8 mouse cellular contexts compared by ENCODE assay signal in the genomic region with DNA sequence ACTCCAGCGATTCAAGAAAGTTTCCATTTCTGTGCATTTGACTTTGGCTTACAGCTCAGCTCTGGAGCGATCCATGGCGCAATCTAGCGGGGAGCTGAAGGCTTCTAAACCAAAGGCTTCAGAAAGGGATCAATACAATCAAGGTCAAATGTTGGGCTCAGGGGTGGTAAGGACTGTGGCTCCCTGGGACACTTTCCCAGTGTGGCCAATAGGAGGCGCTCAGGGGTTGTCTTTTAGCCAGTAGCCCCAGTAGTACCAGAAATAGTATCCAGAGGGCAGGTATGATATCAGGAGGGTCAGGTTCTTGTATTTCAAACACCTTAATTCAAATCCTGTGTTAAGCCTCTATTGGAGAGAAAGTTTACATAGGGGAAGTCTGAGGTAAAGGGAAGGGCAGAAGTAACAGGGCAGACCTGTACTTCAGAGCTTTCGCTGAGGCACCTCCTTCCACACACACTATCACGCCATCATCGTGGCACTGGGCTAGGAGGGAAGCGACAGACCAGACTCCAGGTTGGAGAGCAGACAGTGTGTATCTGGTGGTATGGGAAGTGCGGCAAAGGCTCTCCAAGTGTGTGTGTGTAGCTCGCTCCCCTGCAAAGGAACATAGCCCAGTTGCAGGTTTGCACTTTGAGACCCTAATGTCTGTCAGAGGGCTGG. TPM values are rescaled to one million over a fixed set of nuclear protein-coding genes. Genes with fewer than 3 reads are reported as not detected.
DNase-seq lines count a peak whose midpoint lies in the region; ATAC-seq lines count a peak whose summit lies in the region.

No protein-coding gene starts in this region.

- no peaks in the 10 kb centered on the region for H3K27me3 ChIP-seq in midbrain, embryonic 14.5 days (ENCODE audit: control insufficient read depth, insufficient read depth, low read length)
- H3K27me3 ChIP-seq in midbrain, embryonic 13.5 days = no peaks in the 10 kb centered on the region
- H3K27me3 ChIP-seq in limb, embryonic 10.5 days (ENCODE audit: low read depth, poor library complexity, severe bottlenecking) = no peaks in the 10 kb centered on the region

- no peak overlapping the region for H3K27ac ChIP-seq in midbrain, embryonic 14.5 days (replicated peaks; ENCODE audit: low read depth, low read length)
- no peak overlapping the region for H3K27ac ChIP-seq in midbrain, embryonic 13.5 days
- no peak overlapping the region for H3K27ac ChIP-seq in limb, embryonic 10.5 days

- no peak for ATAC-seq in midbrain, embryonic 14.5 days (ENCODE audit: low FRiP score, low TSS enrichment)
- ATAC-seq in midbrain, embryonic 13.5 days = no peak
- ATAC-seq in neutrophil, adult 5-6 weeks (ENCODE audit: extremely low read depth, insufficient number of reproducible peaks, low FRiP score, poor library complexity, severe bottlenecking) = 0 out of 2 replicates have a peak, but pooled peaks have one; percentile 45

- H3K4me3 ChIP-seq in midbrain, embryonic 14.5 days (replicated peaks; ENCODE audit: low read depth, low read length) = no peak overlapping the region
- H3K4me3 ChIP-seq in midbrain, embryonic 13.5 days (replicated peaks) = no peak overlapping the region
- H3K4me3 ChIP-seq in limb, embryonic 10.5 days = no peak overlapping the region

- H3K4me2 ChIP-seq in midbrain, embryonic 14.5 days (ENCODE audit: low read length) = no peak overlapping the region
- H3K4me2 ChIP-seq in midbrain, embryonic 13.5 days (replicated peaks) = no peak overlapping the region

- no peaks in the 10 kb centered on the region for H3K36me3 ChIP-seq in midbrain, embryonic 14.5 days (ENCODE audit: control insufficient read depth, insufficient read depth, low read length)
- H3K36me3 ChIP-seq in midbrain, embryonic 13.5 days = no peaks in the 10 kb centered on the region
- no peaks in the 10 kb centered on the region for H3K36me3 ChIP-seq in limb, embryonic 10.5 days

- DNase-seq in adrenal gland, adult (ENCODE audit: inconsistent age in 2 of 2, low spot score in 1 of 2) = peak; percentile 53 to 84
- DNase-seq in adrenal gland, postnatal 4 days (ENCODE audit: low spot score in 2 of 2) = no peak
- peak; percentile 39 for DNase-seq in midbrain, embryonic 14.5 days
- DNase-seq in embryo, embryonic 9.5 days (ENCODE audit: extremely low spot score) = peak; percentile 41
- peak; percentile 58 for DNase-seq in limb, embryonic 10.5 days (ENCODE audit: low spot score)
- DNase-seq in frontal cortex, postnatal 10 days (ENCODE audit: low spot score in 2 of 2) = no peak

- H3K9me3 ChIP-seq in midbrain, embryonic 14.5 days (ENCODE audit: control insufficient read depth, low read length) = no peaks in the 10 kb centered on the region
- no peaks in the 10 kb centered on the region for H3K9me3 ChIP-seq in midbrain, embryonic 13.5 days
- H3K9me3 ChIP-seq in limb, embryonic 10.5 days (replicated peaks) = no peaks in the 10 kb centered on the region

- H3K4me1 ChIP-seq in midbrain, embryonic 14.5 days (ENCODE audit: control insufficient read depth, insufficient read depth, low read length) = no peaks in the 10 kb centered on the region
- H3K4me1 ChIP-seq in midbrain, embryonic 13.5 days (replicated peaks) = no peaks in the 10 kb centered on the region; the same call in 1 of the 2 replicates
- no peaks in the 10 kb centered on the region for H3K4me1 ChIP-seq in limb, embryonic 10.5 days

- 69% methylated on average over 11 of the region's 11 CpGs for WGBS in midbrain, embryonic 14.5 days
- whole genome bisulfite sequencing in midbrain, embryonic 13.5 days = 65% methylated on average over 11 of the region's 11 CpGs
- WGBS in limb, embryonic 10.5 days = 65% methylated on average over 11 of the region's 11 CpGs

- H3K9ac ChIP-seq in midbrain, embryonic 14.5 days (replicated peaks; ENCODE audit: low read length) = no peak overlapping the region
- no peak overlapping the region for H3K9ac ChIP-seq in midbrain, embryonic 13.5 days (replicated peaks)

RNA-seq across cellular contexts. Expression of gene Btbd16, which starts 0.6 kb away (rescaled TPM):
- total RNA-seq in adrenal gland, postnatal 4 days (2021) = under 1 TPM; 0.11 to 0.36 TPM
- polyA plus RNA-seq in midbrain, embryonic 14.5 days (2014; fragmentation: Nextera tagmentation; extraction: Ambion mirVana) = not detected in 2 replicates
- polyA plus RNA-seq in midbrain, embryonic 13.5 days (2015; fragmentation: Nextera tagmentation; extraction: Ambion mirVana) = not detected in 2 replicates
- not detected in 2 replicates for polyA plus RNA-seq in limb, embryonic 10.5 days (2016; fragmentation: Nextera tagmentation; extraction: Ambion mirVana)
- not detected in 2 replicates for total RNA-seq in neutrophil, adult 5-6 weeks (2017)

Comparison
In these comparisons a context has a peak if more than half of its experiments do, and no peak if none do; other contexts are left out.
1. DNase-seq: peak in adrenal gland, adult (2 of 2), midbrain, embryonic 14.5 days (single experiment), embryo, embryonic 9.5 days (single experiment) and limb, embryonic 10.5 days (single experiment); none in adrenal gland, postnatal 4 days (0 of 2) and frontal cortex, postnatal 10 days (0 of 2).